Mouse (Mus musculus) testis, adult 2 months (tissue): ENCODE measurements around the gene A1cf.

Source experiments
- CTCF ChIP-seq: fragments of 200-500 bp; IDR thresholded peaks from 2 replicates; pipeline ENCODE4 v1.5.1; 2012; ENCODE audit warnings: low read depth, mild to moderate bottlenecking, inconsistent platforms, low read length, moderate library complexity; ENCODE audit not compliant: control insufficient read depth, insufficient read depth, insufficient replicate concordance
- POLR2A ChIP-seq: fragments of 200-500 bp; IDR thresholded peaks from 2 replicates; pipeline ENCODE4 v1.6.1; 2012; ENCODE audit warnings: low read depth, mild to moderate bottlenecking, inconsistent platforms, low read length, moderate library complexity; ENCODE audit not compliant: control insufficient read depth

DNA sequence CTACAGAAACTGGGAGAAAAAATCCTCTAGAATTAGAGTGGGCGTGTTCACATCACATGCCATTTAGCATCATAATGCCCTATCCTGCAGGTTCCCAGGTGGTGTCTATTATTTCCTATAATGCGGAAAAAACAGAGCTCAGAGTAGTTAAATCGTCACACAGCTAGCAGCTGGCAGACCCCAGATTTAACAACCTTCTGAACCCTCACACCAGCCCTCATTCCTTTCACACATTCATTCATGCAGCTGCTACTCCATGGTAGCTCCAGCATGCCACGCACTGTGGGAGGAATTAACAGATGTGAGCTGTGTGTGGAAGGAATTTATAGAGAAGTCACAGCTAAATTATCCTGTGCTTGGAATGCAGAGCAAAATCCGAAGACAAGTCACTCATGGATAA is 53.3 kb downstream of the A1cf start:
- no peak for TF ChIP-seq CTCF
- TF ChIP-seq POLR2A, result no peak
